Mouse (Mus musculus) brain, adult 2 months (tissue): ENCODE measurements around the gene Tmem132c.

Source experiments
- DNase-seq: peaks from one replicate; pipeline ENCODE4 v3.0.0; 2011; ENCODE audit warnings: low read depth, low spot score

Gene Tmem132c

GRCm38 (mm10) chr5:127282539-127283123 is 41.0 kb downstream of the Tmem132c start:
- no peak for DNase-seq

GRCm38 (mm10) chr5:127286886-127287285 is 45.3 kb downstream of the Tmem132c start:
- no peak for DNase-seq

DNA sequence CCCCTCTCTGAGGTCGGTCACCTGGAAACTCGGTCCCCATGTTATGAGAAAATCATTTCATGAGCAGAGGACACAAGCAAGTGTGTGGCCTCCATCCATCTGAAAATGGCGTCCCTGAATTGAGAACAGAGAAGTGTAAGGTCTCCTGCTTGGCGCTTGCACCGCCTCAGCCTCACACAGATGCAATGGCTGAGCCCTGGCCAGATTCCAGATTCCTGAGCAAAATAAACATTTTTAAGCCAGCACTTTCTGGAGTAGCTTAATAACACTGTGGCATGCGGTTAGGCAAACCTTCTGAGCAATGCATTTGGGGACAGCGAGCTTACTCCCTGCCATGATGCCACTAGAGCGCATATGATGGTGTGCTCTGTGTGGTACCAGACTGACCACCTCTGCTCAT is 48.1 kb downstream of the Tmem132c start:
- no peak for DNase-seq

GRCm38 (mm10) chr5:127290461-127291250 is 49.0 kb downstream of the Tmem132c start:
- peak; percentile 96 for DNase-seq

- no peak for DNase-seq
Observed at GRCm38 (mm10) chr5:127291581-127291980, 50.0 kb downstream of the Tmem132c start.

DNA sequence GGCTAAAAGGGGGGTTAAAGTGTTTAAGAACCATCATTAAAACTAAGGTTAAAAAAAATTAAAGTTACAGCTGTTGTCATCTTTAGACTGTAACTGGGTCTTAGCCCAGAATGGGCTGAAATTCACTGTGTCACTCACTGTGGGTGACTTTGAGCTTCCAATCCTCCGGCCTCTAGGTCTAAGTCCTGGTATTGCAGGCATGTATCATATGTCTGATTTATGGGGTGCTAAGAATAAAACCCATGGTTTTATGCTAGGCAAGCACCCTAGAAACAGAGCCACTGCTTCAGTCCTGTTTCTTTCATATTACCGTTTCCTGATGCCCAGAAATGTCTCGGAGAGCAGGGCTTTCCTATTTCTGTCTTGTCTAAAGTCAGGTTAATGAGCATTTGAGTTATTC is 52.1 kb downstream of the Tmem132c start:
- no peak for DNase-seq

DNA sequence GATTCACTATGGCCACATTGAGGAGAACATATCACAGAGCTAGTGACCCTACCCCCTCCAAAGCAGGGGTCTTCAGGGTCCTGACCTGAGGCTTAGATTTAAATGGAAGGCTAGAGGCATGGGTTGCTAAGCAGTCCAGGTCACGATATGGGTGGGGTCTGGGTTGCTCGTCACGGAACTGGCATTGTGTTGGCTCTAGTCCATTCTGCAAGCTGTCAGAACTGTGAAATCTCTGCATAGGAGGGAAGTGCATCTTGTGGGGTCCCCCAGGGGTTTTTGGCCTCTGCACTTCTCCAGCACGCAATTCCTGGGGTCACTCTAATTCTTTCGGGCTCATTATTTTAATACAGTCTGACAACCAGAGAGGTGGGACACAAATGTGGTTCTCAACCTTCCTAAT is 55.9 kb downstream of the Tmem132c start:
- no peak for DNase-seq

DNA sequence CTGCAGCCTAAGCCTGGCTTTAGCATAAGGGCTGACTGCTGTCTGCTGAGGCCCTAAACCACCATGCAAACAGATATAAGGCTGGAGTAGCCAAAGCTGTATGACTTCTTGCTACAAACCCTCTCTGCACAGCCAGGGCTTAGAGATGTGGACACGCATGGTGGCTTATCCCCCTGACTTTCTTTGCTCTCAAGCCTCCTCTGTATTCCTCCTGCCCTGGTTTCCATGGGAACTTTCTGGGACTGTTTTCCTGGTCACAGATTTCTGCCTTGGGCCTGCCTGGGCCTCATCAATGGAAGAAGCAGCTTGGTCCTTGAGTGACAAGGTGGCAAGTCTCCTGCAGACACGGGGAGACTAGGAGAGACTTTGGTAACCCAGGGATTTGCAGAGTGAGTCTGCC is 56.5 kb downstream of the Tmem132c start:
- DNase-seq: no peak

DNA sequence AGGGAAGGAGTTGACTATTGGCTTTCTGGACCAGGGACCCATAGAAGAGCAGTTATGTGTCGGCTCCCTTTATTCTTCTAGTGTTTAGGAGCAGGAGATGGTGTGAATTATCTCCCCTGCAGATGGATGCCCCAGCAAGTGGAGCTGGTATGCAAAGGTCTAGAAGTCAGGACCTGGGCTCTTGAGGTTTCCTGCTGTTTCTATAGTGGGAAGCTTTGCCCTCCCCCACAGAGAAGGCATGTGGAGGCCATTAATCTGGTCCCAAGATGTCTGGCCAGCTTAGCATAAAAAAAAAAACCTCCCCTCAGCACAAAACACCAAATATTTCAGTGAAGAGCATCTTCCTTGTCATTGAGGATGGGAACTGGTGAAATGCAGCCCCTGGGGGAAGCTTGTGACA is 57.4 kb downstream of the Tmem132c start:
- no peak for DNase-seq

DNA sequence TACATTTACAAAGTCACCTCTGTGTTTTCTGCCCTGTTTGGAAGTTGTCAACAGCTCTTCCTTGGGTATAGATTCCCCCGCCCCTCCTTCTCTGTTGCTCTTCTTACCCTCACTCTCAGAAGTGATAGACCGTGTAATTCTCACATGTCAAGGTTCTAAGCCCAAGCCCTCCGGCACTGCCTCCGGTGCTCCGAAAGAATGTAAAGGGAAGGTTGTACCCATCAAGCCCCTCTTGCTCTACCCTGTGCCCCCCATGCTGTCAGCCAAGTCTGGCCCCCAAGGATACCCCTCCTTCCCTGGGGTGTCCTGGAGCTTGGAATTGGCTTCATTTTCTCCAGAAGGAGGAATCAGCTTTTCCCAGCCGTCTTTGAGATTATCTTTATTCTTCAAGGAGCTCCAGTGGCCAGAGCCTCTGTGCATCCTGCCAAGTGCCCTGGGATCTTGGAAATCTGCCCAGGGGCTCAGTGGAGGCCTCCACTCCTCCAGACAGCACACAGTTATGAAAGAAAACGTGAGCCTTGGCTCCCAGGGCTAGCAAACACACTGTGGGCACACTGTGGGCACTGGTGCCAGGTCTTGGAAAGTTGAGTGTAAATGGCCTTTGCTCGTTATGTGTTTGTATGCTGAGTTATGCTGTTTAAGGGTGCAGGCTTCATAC is 59.1 kb downstream of the Tmem132c start:
- peak; percentile 68 for DNase-seq

DNA sequence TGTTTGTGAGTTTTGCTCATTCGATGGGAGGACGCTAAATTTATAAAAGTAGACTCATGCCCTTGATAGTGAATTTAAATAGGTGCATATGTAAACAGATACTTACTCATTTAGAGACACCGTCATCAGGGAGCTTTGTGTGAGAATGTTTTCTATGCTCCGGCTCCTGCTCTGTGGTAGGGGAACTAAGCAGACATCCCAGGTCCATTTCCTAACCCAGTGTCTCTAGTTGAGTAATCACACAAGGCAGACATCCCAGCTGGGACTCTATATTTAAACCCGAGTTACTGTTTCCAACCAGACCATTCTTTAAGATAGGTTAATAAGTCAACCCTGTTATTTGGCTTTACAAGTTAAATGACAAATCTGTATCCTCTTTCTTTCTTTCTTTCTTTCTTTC is 63.7 kb downstream of the Tmem132c start:
- peak; percentile 74 for DNase-seq

DNA sequence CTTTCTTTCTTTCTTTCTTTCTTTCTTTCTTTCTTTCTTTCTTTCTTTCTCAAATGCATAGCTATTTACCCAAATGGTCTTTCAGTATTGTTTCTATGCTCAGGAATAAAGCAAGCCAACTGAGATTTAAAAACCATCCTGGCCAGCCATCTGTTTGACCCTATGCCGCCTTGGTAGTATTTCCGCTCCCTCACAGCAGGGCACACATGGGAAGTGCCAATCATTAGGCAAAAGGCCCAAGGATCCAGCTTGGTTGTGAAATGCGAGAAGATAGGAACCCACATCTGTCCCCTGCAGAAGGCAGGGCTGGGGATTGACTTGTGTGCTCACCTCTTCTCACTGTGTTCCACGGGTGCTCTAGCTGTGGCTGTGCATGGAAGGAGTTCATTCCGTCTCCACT is 64.1 kb downstream of the Tmem132c start:
- peak; percentile 93 for DNase-seq

- no peak for DNase-seq
Observed at GRCm38 (mm10) chr5:127306726-127307125, 65.1 kb downstream of the Tmem132c start.

DNA sequence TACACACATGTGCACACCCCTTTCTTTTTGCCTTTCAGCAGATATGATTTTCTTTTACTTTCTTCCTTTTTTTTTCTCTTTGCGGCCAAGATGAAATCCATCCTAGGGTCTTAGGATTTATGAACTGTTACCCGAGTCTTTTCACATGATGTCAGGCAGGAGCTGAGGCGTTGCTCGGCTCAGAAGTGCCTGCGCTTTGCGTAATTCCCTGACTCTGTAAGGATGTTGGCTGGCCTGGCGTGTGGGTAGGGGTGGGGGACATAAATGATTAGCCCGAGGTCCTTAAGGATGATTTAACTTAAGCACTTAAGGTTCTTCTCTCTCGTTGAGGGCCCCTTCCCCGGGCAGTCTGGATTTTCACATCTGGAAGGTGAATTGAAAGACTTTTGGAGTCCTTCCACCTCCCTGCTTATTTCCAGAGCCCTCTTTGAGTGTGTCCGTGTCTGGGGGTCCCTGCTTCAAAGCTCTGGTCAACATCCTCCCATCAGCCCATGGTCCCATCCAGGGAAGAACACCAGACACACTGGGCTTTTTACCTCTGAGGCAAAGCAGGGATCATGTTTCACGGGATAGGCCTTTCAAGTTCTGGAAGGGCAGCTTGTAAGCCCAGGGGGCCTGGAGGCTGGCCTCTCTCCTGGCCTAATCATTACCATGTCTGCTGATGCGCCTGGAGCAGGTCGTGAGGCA is 68.9 kb downstream of the Tmem132c start:
- no peak for DNase-seq

- DNase-seq: no peak
Observed at GRCm38 (mm10) chr5:127311005-127311331, 69.4 kb downstream of the Tmem132c start.

GRCm38 (mm10) chr5:127313634-127314033 is 72.0 kb downstream of the Tmem132c start:
- DNase-seq: peak; percentile 88

DNA sequence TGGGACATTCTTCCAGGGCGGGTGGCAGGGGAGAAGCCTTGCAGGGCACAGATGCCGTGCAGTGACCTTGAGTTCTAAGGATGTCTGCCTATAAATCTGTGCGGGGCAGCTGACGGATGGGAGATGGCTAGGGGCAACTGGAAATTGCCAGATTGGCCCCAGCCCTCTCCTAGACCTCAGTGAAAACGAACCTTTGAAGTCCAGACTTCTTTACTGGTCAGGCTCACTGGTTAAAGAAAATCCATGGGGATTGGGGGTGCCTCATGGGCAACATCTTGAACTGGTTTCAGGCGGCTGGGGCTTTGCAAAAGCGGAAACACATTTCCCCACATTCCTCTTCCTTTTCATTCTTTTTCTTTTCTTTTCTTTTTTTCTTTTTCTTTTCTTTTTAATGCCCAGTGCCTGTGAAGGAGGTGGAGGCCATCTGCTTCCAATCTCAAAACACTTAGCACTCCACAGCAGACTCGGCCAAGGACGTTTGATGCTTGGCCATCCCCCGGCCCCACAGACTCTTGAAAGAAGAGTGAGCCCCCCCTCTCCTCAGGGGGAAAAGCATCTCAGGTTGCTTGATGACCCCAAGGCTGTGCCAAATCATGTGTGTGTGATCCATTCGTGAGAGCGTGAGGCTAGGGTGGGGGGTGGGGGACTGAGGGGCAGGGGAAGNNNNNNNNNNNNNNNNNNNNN is 77.6 kb downstream of the Tmem132c start:
- DNase-seq: no peak

DNA sequence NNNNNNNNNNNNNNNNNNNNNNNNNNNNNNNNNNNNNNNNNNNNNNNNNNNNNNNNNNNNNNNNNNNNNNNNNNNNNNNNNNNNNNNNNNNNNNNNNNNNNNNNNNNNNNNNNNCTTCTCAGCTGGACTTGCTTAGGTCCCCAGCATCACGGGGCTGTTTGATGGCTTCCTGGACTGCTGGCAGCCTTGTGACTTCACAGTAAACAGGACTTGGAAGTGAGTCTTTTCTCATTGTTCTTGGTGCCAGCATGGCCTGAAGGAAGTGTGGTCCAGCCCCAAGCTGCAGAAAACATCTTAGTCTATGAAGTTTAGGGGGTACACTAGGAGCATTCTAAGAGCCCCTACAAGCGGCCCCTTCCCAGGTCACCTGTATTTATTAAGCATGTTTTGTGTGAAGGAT is 83.0 kb downstream of the Tmem132c start:
- DNase-seq: no peak

GRCm38 (mm10) chr5:127336048-127336907 is 94.7 kb downstream of the Tmem132c start:
- peak; percentile 91 for DNase-seq

DNA sequence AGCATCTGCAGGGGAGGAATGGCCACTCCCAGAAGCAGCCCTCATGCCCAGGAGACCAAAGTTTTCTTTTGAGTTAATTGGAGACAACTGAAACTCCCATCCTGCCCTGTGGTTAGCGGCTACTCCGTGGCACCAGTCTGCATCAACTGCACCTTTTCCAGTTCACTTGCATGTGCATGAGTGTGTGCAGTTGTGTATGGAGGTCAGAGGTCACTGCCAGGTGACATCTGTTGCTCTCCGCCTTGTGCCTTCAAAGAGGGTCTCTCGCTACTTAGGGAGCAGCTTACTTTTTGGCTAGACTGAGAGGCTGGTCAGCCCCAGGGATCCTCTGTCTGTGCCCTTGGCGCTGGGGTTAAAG is 95.3 kb downstream of the Tmem132c start:
- DNase-seq: no peak

GRCm38 (mm10) chr5:127339016-127339435 is 97.4 kb downstream of the Tmem132c start:
- DNase-seq: no peak
